Mouse (Mus musculus) kidney, embryonic 15.5 days (tissue): Measurements from ENCODE around the gene Swt1. TPM values are rescaled to one million over a fixed set of nuclear protein-coding genes. Genes with fewer than 3 reads are reported as not detected.
"Not testable (repeated sequence)": the region's sequence is repeated elsewhere in the genome, so short reads cannot be mapped to it uniquely, and the experiment has no call there.

Experiments used
- ATAC-seq: fragments of 200-750 bp; cut with Nextera tagmentation; replicated peaks from 2 replicates; pipeline ENCODE4 v1.8.0; 2017; ENCODE audit warnings: moderate TSS enrichment; ENCODE audit not compliant: low FRiP score
- H3K27ac ChIP-seq: fragments of 300-500 bp; sonication (generic); 2 replicates; pipeline ENCODE4 v1.5.1; 2015; ENCODE audit warnings: mild to moderate bottlenecking, inconsistent platforms
- H3K27me3 ChIP-seq: fragments of 300-500 bp; sonication (generic); 2 replicates; pipeline ENCODE4 v1.6.1; 2015; ENCODE audit warnings: inconsistent platforms
- H3K36me3 ChIP-seq: fragments of 300-500 bp; sonication (generic); 2 replicates; pipeline ENCODE4 v1.6.1; 2015; ENCODE audit warnings: inconsistent platforms
- H3K4me1 ChIP-seq: fragments of 300-500 bp; sonication (generic); 2 replicates; pipeline ENCODE4 v1.6.1; 2015; ENCODE audit warnings: inconsistent platforms
- H3K4me2 ChIP-seq: fragments of 300-500 bp; sonication (generic); 2 replicates; pipeline ENCODE4 v1.6.1; 2015; ENCODE audit warnings: moderate library complexity, mild to moderate bottlenecking, inconsistent platforms
- H3K4me3 ChIP-seq: fragments of 300-500 bp; sonication (generic); replicated peaks from 2 replicates; pipeline ENCODE4 v1.5.1; 2015; ENCODE audit warnings: mild to moderate bottlenecking, inconsistent platforms
- H3K9ac ChIP-seq: fragments of 300-500 bp; sonication (generic); 2 replicates; pipeline ENCODE4 v1.6.1; 2015; ENCODE audit warnings: mild to moderate bottlenecking, inconsistent platforms
- H3K9me3 ChIP-seq: fragments of 300-500 bp; sonication (generic); replicated peaks from 2 replicates; pipeline ENCODE4 v1.6.1; 2016; ENCODE audit warnings: inconsistent platforms
- WGBS: fragments of 180-500 bp; shearing (Covaris S2); methylation state at CpG from one replicate; pipeline ENCODE4 v1.1.7; 2015; ENCODE audit warnings: mixed read lengths; 5-methylcytosine and 5-hydroxymethylcytosine counted together
- polyA plus RNA-seq: library from polyadenylated mRNA; unstranded; fragments of >200 nt; fragmentation: Nextera tagmentation; extraction: Ambion mirVana; gene quantifications from 2 replicates; pipeline ENCODE4 v1.2.1, GENCODE M21; 2015

The Swt1 gene
- polyA plus RNA-seq, 1 experiment from 2014 or later: 27.4 TPM

DNA sequence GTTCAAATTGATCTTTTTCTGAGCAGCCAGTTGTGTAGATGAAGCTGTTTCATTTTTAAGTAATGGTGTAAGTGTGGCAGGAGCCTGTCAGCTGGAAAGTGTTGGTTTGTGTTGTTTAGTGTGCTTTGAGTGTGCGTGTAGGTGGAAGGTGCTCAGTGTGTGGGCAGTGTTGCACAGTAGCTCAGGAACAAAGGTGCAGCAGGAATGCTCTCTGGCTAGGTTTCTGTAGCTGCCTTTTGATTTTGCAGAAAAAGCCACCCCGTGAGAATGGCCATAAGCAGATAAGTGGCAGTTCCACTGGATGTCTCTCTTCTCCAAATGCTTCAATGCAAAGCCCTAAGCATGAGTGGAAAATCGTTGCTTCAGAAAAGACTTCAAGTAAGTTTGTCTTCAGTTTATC is 68.9 kb downstream of the Swt1 start:
- Histone ChIP-seq H3K36me3 (peaks cover 95% of the 10 kb centered on the region), H3K4me2 (no peak overlapping the region), H3K4me1 (no peaks in the 10 kb centered on the region), H3K9ac (no peak overlapping the region), H3K27me3 (no peaks in the 10 kb centered on the region), H3K9me3 (no peaks in the 10 kb centered on the region), H3K4me3 (no peak overlapping the region), H3K27ac (no peak overlapping the region)
- 92% methylated on average over 3 of the region's 3 CpGs for WGBS
- no peak for ATAC-seq

DNA sequence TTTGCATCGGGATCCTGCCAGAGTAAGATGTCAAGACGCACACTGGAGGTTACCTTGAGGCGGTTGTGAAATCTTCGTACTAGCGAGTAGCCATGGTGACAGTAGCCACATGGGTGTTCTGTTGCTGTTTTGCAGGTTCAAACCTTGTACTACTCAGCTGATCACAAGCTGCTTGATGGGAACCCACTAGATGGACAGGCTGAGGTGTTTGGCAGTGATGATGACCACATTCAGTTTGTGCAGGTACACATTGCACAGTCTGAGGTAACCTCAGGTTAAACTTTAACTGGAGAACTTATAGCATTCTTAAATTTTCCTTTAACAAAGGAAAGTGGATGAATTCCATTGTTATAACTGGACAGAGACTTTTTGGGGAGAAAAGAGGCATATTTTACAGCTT is 72.3 kb downstream of the Swt1 start:
- H3K4me1 ChIP-seq: no peaks in the 10 kb centered on the region
- ATAC-seq: no peak
- no peak overlapping the region for H3K9ac ChIP-seq
- no peaks in the 10 kb centered on the region for H3K9me3 ChIP-seq
- H3K27ac ChIP-seq: no peak overlapping the region
- no peak overlapping the region for H3K4me2 ChIP-seq
- 93% methylated on average over 5 of the region's 5 CpGs for WGBS
- no peaks in the 10 kb centered on the region for H3K27me3 ChIP-seq
- H3K4me3 ChIP-seq: no peak overlapping the region
- H3K36me3 ChIP-seq: peaks cover 97% of the 10 kb centered on the region

- no peak overlapping the region for H3K4me2 ChIP-seq
- no peak overlapping the region for H3K4me3 ChIP-seq
- no peak overlapping the region for H3K9ac ChIP-seq
- H3K27ac ChIP-seq: no peak overlapping the region
- no peak for ATAC-seq
- no peaks in the 10 kb centered on the region for H3K27me3 ChIP-seq
- peaks cover 8% of the 10 kb centered on the region; the same call in 1 of the 2 replicates for H3K4me1 ChIP-seq
- no peaks in the 10 kb centered on the region for H3K9me3 ChIP-seq
- WGBS: 92% methylated on average over 2 of the region's 2 CpGs
- H3K36me3 ChIP-seq: peaks cover 81% of the 10 kb centered on the region
Observed at GRCm38 (mm10) chr1:151352911-151353310, 75.3 kb downstream of the Swt1 start.

- 63% methylated on average over 4 of the region's 4 CpGs for WGBS
- Histone ChIP-seq H3K4me1 (peaks cover 22% of the 10 kb centered on the region), H3K4me3 (peak overlapping the region; percentile 11; the same call in 1 of the 2 replicates), H3K36me3 (peaks cover 38% of the 10 kb centered on the region), H3K27ac (peak overlapping the region; percentile 41; the same call in 1 of the 2 replicates), H3K4me2 (peak overlapping the region; percentile 40)
- not testable (repeated sequence) for H3K9me3 ChIP-seq, H3K9ac ChIP-seq, ATAC-seq, H3K27me3 ChIP-seq
Observed at GRCm38 (mm10) chr1:151348293-151348692, 80.0 kb downstream of the Swt1 start.

- WGBS: 49% methylated on average over 6 of the region's 6 CpGs
- Histone ChIP-seq H3K36me3 (peaks cover 22% of the 10 kb centered on the region), H3K4me3 (peak overlapping the region; percentile 92), H3K4me1 (peaks cover 32% of the 10 kb centered on the region), H3K9me3 (no peaks in the 10 kb centered on the region), H3K27me3 (no peaks in the 10 kb centered on the region), H3K4me2 (peak overlapping the region; percentile 75), H3K27ac (peak overlapping the region; percentile 70), H3K9ac (peak overlapping the region; percentile 88)
- no peak for ATAC-seq
Observed at GRCm38 (mm10) chr1:151346681-151347127, 81.6 kb downstream of the Swt1 start.

- H3K27ac ChIP-seq: peak overlapping the region; percentile 95
- no peaks in the 10 kb centered on the region for H3K9me3 ChIP-seq
- peaks cover 14% of the 10 kb centered on the region for H3K36me3 ChIP-seq
- H3K4me3 ChIP-seq: peak overlapping the region; percentile 92
- H3K9ac ChIP-seq: peak overlapping the region; percentile 88
- peaks cover 35% of the 10 kb centered on the region for H3K4me1 ChIP-seq
- H3K4me2 ChIP-seq: peak overlapping the region; percentile 75
- ATAC-seq: no peak
- H3K27me3 ChIP-seq: no peaks in the 10 kb centered on the region
Observed at GRCm38 (mm10) chr1:151345863-151346195, 82.4 kb downstream of the Swt1 start.

DNA sequence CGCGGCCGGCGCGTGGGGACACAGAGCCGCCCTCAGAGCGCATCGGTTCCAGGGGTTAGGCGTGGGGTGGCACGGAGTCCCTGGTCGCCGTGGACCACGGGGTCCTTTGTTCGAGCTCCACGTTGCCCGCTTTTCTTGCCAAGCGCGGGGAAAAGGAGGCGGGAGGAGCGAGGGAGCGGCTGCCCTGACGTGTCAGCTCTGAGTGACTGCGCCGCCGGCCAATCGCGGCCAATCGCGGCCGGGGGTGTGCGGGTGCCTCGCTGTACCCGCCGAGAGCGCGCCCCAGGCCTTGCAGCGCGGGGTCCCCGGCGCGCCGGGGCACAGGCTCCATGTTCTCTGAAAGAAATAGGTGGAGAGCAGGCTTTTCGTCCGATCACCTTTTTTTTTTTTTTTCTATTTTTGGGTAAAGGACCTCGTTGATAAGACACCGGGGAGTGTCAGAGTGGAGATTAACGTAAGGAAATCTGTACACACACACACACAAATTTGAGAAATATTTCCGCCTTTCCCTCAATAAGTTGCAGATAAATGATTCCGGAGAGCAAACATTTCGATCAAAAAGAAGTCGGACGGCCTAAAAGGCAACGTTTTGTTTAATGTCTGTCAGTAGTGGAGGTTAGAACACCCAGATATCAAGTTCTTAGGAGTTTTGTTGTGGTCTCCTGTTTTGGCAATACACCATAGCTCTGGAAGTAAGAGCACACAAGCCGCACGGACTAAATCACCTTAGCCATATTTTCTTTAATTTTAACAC is 83.0 kb downstream of the Swt1 start:
- Histone ChIP-seq H3K27me3 (no peaks in the 10 kb centered on the region), H3K4me3 (peak overlapping the region; percentile 92), H3K4me2 (peak overlapping the region; percentile 75), H3K4me1 (peaks cover 35% of the 10 kb centered on the region), H3K9me3 (no peaks in the 10 kb centered on the region), H3K27ac (peak overlapping the region; percentile 95), H3K36me3 (peaks cover 9% of the 10 kb centered on the region), H3K9ac (peak overlapping the region; percentile 88)
- under 1% methylated on average over 55 of the region's 55 CpGs for WGBS
- ATAC-seq: peak; percentile 80

- Histone ChIP-seq H3K4me1 (peaks cover 43% of the 10 kb centered on the region), H3K9ac (peak within 1 kb of the TSS; percentile 88), H3K4me2 (peak within 1 kb of the TSS; percentile 75), H3K9me3 (no peaks in the 10 kb centered on the region), H3K27me3 (no peaks in the 10 kb centered on the region), H3K36me3 (peaks cover 3% of the 10 kb centered on the region; the same call in 1 of the 2 replicates), H3K27ac (peak within 1 kb of the TSS; percentile 95), H3K4me3 (peak within 1 kb of the TSS; percentile 92)
- WGBS: under 1% methylated on average over 95 of the region's 104 CpGs
- peak; percentile 94 for ATAC-seq
Observed at GRCm38 (mm10) chr1:151344283-151345108, 83.8 kb downstream of the Swt1 start, which contains the start of gene Ivns1abp. TSS of gene Ivns1abp (plus strand) at chr1:151344477.

DNA sequence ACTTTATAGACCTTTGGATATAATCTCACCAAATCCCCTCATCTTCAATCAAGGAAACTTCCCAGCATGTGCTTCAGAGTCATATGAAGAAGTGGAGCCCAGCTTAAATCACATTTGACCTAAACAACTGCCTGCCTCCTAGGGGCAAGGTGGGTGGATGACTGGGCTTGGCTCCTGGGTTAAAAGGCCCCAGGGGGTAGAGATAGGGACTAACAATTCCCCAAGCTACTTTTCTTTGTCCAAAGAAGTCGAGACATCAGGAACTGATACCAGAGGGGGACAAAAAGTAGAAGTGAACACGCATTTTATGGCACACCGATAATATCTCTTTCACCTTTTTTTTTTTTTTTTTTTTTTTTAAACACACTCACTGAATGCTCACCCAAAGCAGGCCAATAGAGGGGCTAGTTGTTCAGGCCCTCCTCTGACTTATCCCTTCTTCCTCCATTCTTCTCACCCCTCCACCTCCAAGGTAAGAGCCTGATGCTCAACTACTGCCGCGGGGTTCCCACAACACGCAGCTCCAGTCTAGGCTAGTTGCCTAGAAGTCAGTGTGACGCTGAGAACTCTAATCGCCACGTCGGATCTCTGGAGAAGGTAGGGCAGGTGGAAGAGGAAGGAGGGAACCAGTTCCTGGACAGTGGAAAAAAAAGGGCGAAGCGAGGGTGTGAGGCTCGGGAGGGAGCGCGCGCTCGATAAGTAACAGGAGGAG is 84.5 kb downstream of the Swt1 start:
- H3K4me1 ChIP-seq: peaks cover 48% of the 10 kb centered on the region
- no peaks in the 10 kb centered on the region for H3K36me3 ChIP-seq
- peak overlapping the region; percentile 95 for H3K27ac ChIP-seq
- under 1% methylated on average over 17 of the region's 17 CpGs for WGBS
- H3K4me2 ChIP-seq: peak overlapping the region; percentile 75
- H3K9me3 ChIP-seq: no peaks in the 10 kb centered on the region
- H3K4me3 ChIP-seq: peak overlapping the region; percentile 92
- peak overlapping the region; percentile 88 for H3K9ac ChIP-seq
- H3K27me3 ChIP-seq: no peaks in the 10 kb centered on the region
- ATAC-seq: no peak

DNA sequence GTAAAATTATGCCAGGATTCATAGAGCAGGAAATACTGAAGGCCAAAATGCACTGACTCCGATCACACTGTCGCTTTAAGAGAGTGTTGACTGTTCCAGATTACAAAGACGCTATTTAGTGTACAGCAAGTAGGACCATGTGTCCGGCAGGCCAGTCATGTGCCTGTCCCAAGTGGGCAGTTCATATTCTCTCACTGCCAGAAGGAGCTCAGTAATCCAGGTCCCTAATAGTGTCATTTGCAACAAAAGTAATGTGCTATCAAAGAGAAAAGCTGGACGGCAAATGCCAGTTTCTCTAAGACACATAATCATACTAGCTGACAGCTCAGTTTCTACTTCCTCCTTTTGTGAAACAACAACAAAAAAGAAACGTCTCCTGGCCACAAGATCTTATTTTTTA is 85.3 kb downstream of the Swt1 start:
- Histone ChIP-seq H3K4me1 (peaks cover 49% of the 10 kb centered on the region), H3K27ac (peak overlapping the region; percentile 95), H3K4me2 (peak overlapping the region; percentile 75), H3K9ac (peak overlapping the region; percentile 88; the same call in 1 of the 2 replicates), H3K27me3 (no peaks in the 10 kb centered on the region), H3K4me3 (peak overlapping the region; percentile 92), H3K36me3 (no peaks in the 10 kb centered on the region), H3K9me3 (no peaks in the 10 kb centered on the region)
- no peak for ATAC-seq
- WGBS: 33% methylated on average over 6 of the region's 6 CpGs

GRCm38 (mm10) chr1:151342311-151342710 is 85.9 kb downstream of the Swt1 start:
- no peak overlapping the region for H3K4me3 ChIP-seq
- H3K27ac ChIP-seq: peak overlapping the region; percentile 95
- no peaks in the 10 kb centered on the region for H3K27me3 ChIP-seq
- peak overlapping the region; percentile 38; the same call in 1 of the 2 replicates for H3K4me2 ChIP-seq
- no peak for ATAC-seq
- H3K36me3 ChIP-seq: no peaks in the 10 kb centered on the region
- no peaks in the 10 kb centered on the region for H3K9me3 ChIP-seq
- no peak overlapping the region for H3K9ac ChIP-seq
- H3K4me1 ChIP-seq: peaks cover 49% of the 10 kb centered on the region
- WGBS: 70% methylated on average over 3 of the region's 3 CpGs
